Mouse (Mus musculus): Measurements from ENCODE around the gene Polr1e. TPM values are rescaled to one million over a fixed set of nuclear protein-coding genes. Genes with fewer than 3 reads are reported as not detected.
"Not testable (repeated sequence)": the region's sequence is repeated elsewhere in the genome, so short reads cannot be mapped to it uniquely, and the experiment has no call there.

Polr1e gene
- polyA plus RNA-seq, 1 experiment from 2014 or later: 58.6 TPM

GRCm38 (mm10) chr4:45054862-45055261 lies 36.5 kb downstream of the Polr1e start:
- no peak overlapping the region for H3K4me2 ChIP-seq
- H3K27ac ChIP-seq (ENCODE audit: low read depth, low read length): no peak overlapping the region
- ATAC-seq (replicated peaks; ENCODE audit: low FRiP score): peak; percentile 56; the same call in 1 of the 2 replicates
- no peaks in the 10 kb centered on the region for H3K27me3 ChIP-seq (replicated peaks; ENCODE audit: control insufficient read depth, insufficient read depth, low read length)
- no peak overlapping the region for H3K9ac ChIP-seq (ENCODE audit: low read depth, low read length)
- no peak for DNase-seq (ENCODE audit: low spot score)
- no peaks in the 10 kb centered on the region for H3K4me1 ChIP-seq (replicated peaks; ENCODE audit: control insufficient read depth, insufficient read depth, low read length)
- no peak overlapping the region for H3K4me3 ChIP-seq (ENCODE audit: low read depth, low read length)
- H3K9me3 ChIP-seq (ENCODE audit: control insufficient read depth, low read length): no peaks in the 10 kb centered on the region
- 0 out of 2 replicates have a peak, but pooled peaks cover 3% of the 10 kb centered on the region for H3K36me3 ChIP-seq (ENCODE audit: control insufficient read depth, insufficient read depth, low read length)
- 41% methylated on average over 3 of the region's 3 CpGs for WGBS

- Histone ChIP-seq H3K4me2 (no peak overlapping the region), H3K9me3 (ENCODE audit: control insufficient read depth, low read length) (no peaks in the 10 kb centered on the region), H3K9ac (ENCODE audit: low read depth, low read length) (no peak overlapping the region), H3K36me3 (ENCODE audit: control insufficient read depth, insufficient read depth, low read length) (0 out of 2 replicates have a peak, but pooled peaks cover 3% of the 10 kb centered on the region), H3K27ac (ENCODE audit: low read depth, low read length) (no peak overlapping the region), H3K27me3 (replicated peaks; ENCODE audit: control insufficient read depth, insufficient read depth, low read length) (no peaks in the 10 kb centered on the region), H3K4me1 (replicated peaks; ENCODE audit: control insufficient read depth, insufficient read depth, low read length) (no peaks in the 10 kb centered on the region), H3K4me3 (ENCODE audit: low read depth, low read length) (no peak overlapping the region)
- no peak for DNase-seq (ENCODE audit: low spot score)
- ATAC-seq (replicated peaks; ENCODE audit: low FRiP score): no peak
- 77% methylated on average over 8 of the region's 8 CpGs for WGBS
Observed at GRCm38 (mm10) chr4:45055451-45055850, 37.1 kb downstream of the Polr1e start.

GRCm38 (mm10) chr4:45063836-45064235 lies 45.5 kb downstream of the Polr1e start:
- H3K9ac ChIP-seq (ENCODE audit: low read depth, low read length); H3K4me1 ChIP-seq (replicated peaks; ENCODE audit: control insufficient read depth, insufficient read depth, low read length); H3K27ac ChIP-seq (ENCODE audit: low read depth, low read length); DNase-seq (ENCODE audit: low spot score); ATAC-seq (replicated peaks; ENCODE audit: low FRiP score); H3K27me3 ChIP-seq (replicated peaks; ENCODE audit: control insufficient read depth, insufficient read depth, low read length); H3K4me2 ChIP-seq; H3K36me3 ChIP-seq (ENCODE audit: control insufficient read depth, insufficient read depth, low read length); H3K4me3 ChIP-seq (ENCODE audit: low read depth, low read length); H3K9me3 ChIP-seq (ENCODE audit: control insufficient read depth, low read length): not testable (repeated sequence)
- WGBS: 81% methylated on average over 1 of the region's 1 CpGs

GRCm38 (mm10) chr4:45064577-45064976 lies 46.2 kb downstream of the Polr1e start:
- DNase-seq (ENCODE audit: low spot score) (no peak), ATAC-seq (replicated peaks; ENCODE audit: low FRiP score) (no peak)
- Histone ChIP-seq H3K27ac (ENCODE audit: low read depth, low read length) (no peak overlapping the region), H3K27me3 (replicated peaks; ENCODE audit: control insufficient read depth, insufficient read depth, low read length) (no peaks in the 10 kb centered on the region), H3K9ac (ENCODE audit: low read depth, low read length) (no peak overlapping the region), H3K9me3 (ENCODE audit: control insufficient read depth, low read length) (no peaks in the 10 kb centered on the region), H3K36me3 (ENCODE audit: control insufficient read depth, insufficient read depth, low read length) (no peaks in the 10 kb centered on the region), H3K4me2 (no peak overlapping the region), H3K4me1 (replicated peaks; ENCODE audit: control insufficient read depth, insufficient read depth, low read length) (no peaks in the 10 kb centered on the region), H3K4me3 (ENCODE audit: low read depth, low read length) (no peak overlapping the region)
- 85% methylated on average over 2 of the region's 2 CpGs for WGBS

- 0 out of 2 replicates have a peak, but pooled peaks cover 4% of the 10 kb centered on the region for H3K4me1 ChIP-seq (replicated peaks; ENCODE audit: control insufficient read depth, insufficient read depth, low read length)
- no peaks in the 10 kb centered on the region for H3K27me3 ChIP-seq (replicated peaks; ENCODE audit: control insufficient read depth, insufficient read depth, low read length)
- H3K4me3 ChIP-seq (ENCODE audit: low read depth, low read length): no peak overlapping the region
- H3K9ac ChIP-seq (ENCODE audit: low read depth, low read length): no peak overlapping the region
- DNase-seq (ENCODE audit: low spot score): no peak
- H3K27ac ChIP-seq (ENCODE audit: low read depth, low read length): no peak overlapping the region
- no peaks in the 10 kb centered on the region for H3K36me3 ChIP-seq (ENCODE audit: control insufficient read depth, insufficient read depth, low read length)
- no peak overlapping the region for H3K4me2 ChIP-seq
- 34% methylated on average over 2 of the region's 2 CpGs for WGBS
- H3K9me3 ChIP-seq (ENCODE audit: control insufficient read depth, low read length): no peaks in the 10 kb centered on the region
- no peak for ATAC-seq (replicated peaks; ENCODE audit: low FRiP score)
Observed at GRCm38 (mm10) chr4:45066036-45066730, 47.8 kb downstream of the Polr1e start.

GRCm38 (mm10) chr4:45067742-45068141 lies 49.4 kb downstream of the Polr1e start:
- H3K27me3 ChIP-seq (replicated peaks; ENCODE audit: control insufficient read depth, insufficient read depth, low read length): no peaks in the 10 kb centered on the region
- no peaks in the 10 kb centered on the region for H3K9me3 ChIP-seq (ENCODE audit: control insufficient read depth, low read length)
- H3K27ac ChIP-seq (ENCODE audit: low read depth, low read length): no peak overlapping the region
- 76% methylated on average over 4 of the region's 4 CpGs for WGBS
- DNase-seq (ENCODE audit: low spot score) (no peak), ATAC-seq (replicated peaks; ENCODE audit: low FRiP score) (no peak)
- H3K36me3 ChIP-seq (ENCODE audit: control insufficient read depth, insufficient read depth, low read length): no peaks in the 10 kb centered on the region
- no peak overlapping the region for H3K4me2 ChIP-seq
- no peak overlapping the region for H3K4me3 ChIP-seq (ENCODE audit: low read depth, low read length)
- no peak overlapping the region; the same call in 1 of the 2 replicates for H3K9ac ChIP-seq (ENCODE audit: low read depth, low read length)
- peaks cover 15% of the 10 kb centered on the region for H3K4me1 ChIP-seq (replicated peaks; ENCODE audit: control insufficient read depth, insufficient read depth, low read length)

GRCm38 (mm10) chr4:45072261-45072973 lies 54.0 kb downstream of the Polr1e start:
- DNase-seq (ENCODE audit: low spot score) (no peak), ATAC-seq (replicated peaks; ENCODE audit: low FRiP score) (no peak)
- no peaks in the 10 kb centered on the region for H3K9me3 ChIP-seq (ENCODE audit: control insufficient read depth, low read length)
- H3K4me2 ChIP-seq: no peak overlapping the region
- no peak overlapping the region for H3K9ac ChIP-seq (ENCODE audit: low read depth, low read length)
- 71% methylated on average over 15 of the region's 15 CpGs for WGBS
- no peaks in the 10 kb centered on the region for H3K36me3 ChIP-seq (ENCODE audit: control insufficient read depth, insufficient read depth, low read length)
- H3K4me3 ChIP-seq (ENCODE audit: low read depth, low read length): no peak overlapping the region
- H3K4me1 ChIP-seq (replicated peaks; ENCODE audit: control insufficient read depth, insufficient read depth, low read length): peaks cover 34% of the 10 kb centered on the region
- H3K27me3 ChIP-seq (replicated peaks; ENCODE audit: control insufficient read depth, insufficient read depth, low read length): no peaks in the 10 kb centered on the region
- peak overlapping the region; percentile 40; the same call in 1 of the 2 replicates for H3K27ac ChIP-seq (ENCODE audit: low read depth, low read length)

GRCm38 (mm10) chr4:45073544-45073943 lies 55.2 kb downstream of the Polr1e start:
- no peaks in the 10 kb centered on the region for H3K27me3 ChIP-seq (replicated peaks; ENCODE audit: control insufficient read depth, insufficient read depth, low read length)
- no peaks in the 10 kb centered on the region for H3K9me3 ChIP-seq (ENCODE audit: control insufficient read depth, low read length)
- peaks cover 34% of the 10 kb centered on the region for H3K4me1 ChIP-seq (replicated peaks; ENCODE audit: control insufficient read depth, insufficient read depth, low read length)
- H3K4me2 ChIP-seq: 0 out of 2 replicates have a peak overlapping the region, but pooled peaks have one; percentile 24
- H3K4me3 ChIP-seq (ENCODE audit: low read depth, low read length): no peak overlapping the region
- no peak for DNase-seq (ENCODE audit: low spot score)
- WGBS: 43% methylated on average over 6 of the region's 6 CpGs
- H3K36me3 ChIP-seq (ENCODE audit: control insufficient read depth, insufficient read depth, low read length): no peaks in the 10 kb centered on the region
- H3K9ac ChIP-seq (ENCODE audit: low read depth, low read length): no peak overlapping the region
- peak overlapping the region; percentile 84 for H3K27ac ChIP-seq (ENCODE audit: low read depth, low read length)
- ATAC-seq (replicated peaks; ENCODE audit: low FRiP score): peak; percentile 89
